Comparison of ENCODE assay signal across 8 mouse cellular contexts in genomic region chr2:116075477-116075876, GRCm38 (mm10). TPM values are rescaled to one million over a fixed set of nuclear protein-coding genes. Genes with fewer than 3 reads are reported as not detected.
DNase-seq lines count a peak whose midpoint lies in the region; ATAC-seq and TF ChIP-seq lines count a peak whose summit lies in the region.

No protein-coding gene starts in this region.

- WGBS in hindbrain, embryonic 15.5 days: under 1% methylated on average over 20 of the region's 20 CpGs
- 1% methylated on average over 20 of the region's 20 CpGs for WGBS in liver, embryonic 14.5 days (ENCODE audit: insufficient replicate concordance)
- WGBS in small intestine, adult 2 months: 3% methylated on average over 20 of the region's 20 CpGs

- H3K4me3 ChIP-seq in embryonic fibroblast, embryonic 13.5 days (ENCODE audit: insufficient read depth, low read length): peak overlapping the region; percentile 61
- H3K4me3 ChIP-seq in hindbrain, embryonic 15.5 days: peak overlapping the region; percentile 39
- peak overlapping the region; percentile 34 to 46; a peak in 3 of 4 replicates for H3K4me3 ChIP-seq in liver, embryonic 14.5 days (ENCODE audit: insufficient read depth in 1 of 2, low read depth in 2 of 2, low read length in 2 of 2)
- H3K4me3 ChIP-seq in small intestine, adult 2 months (ENCODE audit: low read depth, low read length): peak overlapping the region; percentile 71

- 0 out of 2 replicates have a peak, but pooled peaks cover 6% of the 10 kb centered on the region for H3K27me3 ChIP-seq in hindbrain, embryonic 15.5 days
- H3K27me3 ChIP-seq in liver, embryonic 14.5 days (ENCODE audit: control insufficient read depth, insufficient read depth, low read length): peaks cover 53% of the 10 kb centered on the region
- H3K27me3 ChIP-seq in small intestine, adult 2 months (ENCODE audit: control insufficient read depth, insufficient read depth, low read length): peaks cover 39% of the 10 kb centered on the region

- TF ChIP-seq EP300 in liver, embryonic 14.5 days (IDR thresholded peaks at IDR 0.05; ENCODE audit: low read depth): no peak

- peak overlapping the region; percentile 34 for H3K9ac ChIP-seq in hindbrain, embryonic 15.5 days
- no peak overlapping the region for H3K9ac ChIP-seq in liver, embryonic 14.5 days (replicated peaks)

- H3K36me3 ChIP-seq in hindbrain, embryonic 15.5 days: no peaks in the 10 kb centered on the region
- H3K36me3 ChIP-seq in liver, embryonic 14.5 days (replicated peaks; ENCODE audit: control insufficient read depth, insufficient read depth, low read depth): no peaks in the 10 kb centered on the region
- no peaks in the 10 kb centered on the region for H3K36me3 ChIP-seq in small intestine, adult 2 months (ENCODE audit: control insufficient read depth, insufficient read depth, low read length)

- no peak overlapping the region for H3K27ac ChIP-seq in embryonic fibroblast, embryonic 13.5 days (ENCODE audit: insufficient read depth, low read length)
- peak overlapping the region; percentile 80 for H3K27ac ChIP-seq in hindbrain, embryonic 15.5 days (replicated peaks)
- H3K27ac ChIP-seq in liver, embryonic 14.5 days: no peak overlapping the region
- peak overlapping the region; percentile 12; the same call in 1 of the 2 replicates for H3K27ac ChIP-seq in small intestine, adult 2 months (ENCODE audit: insufficient read depth, low read depth, low read length)

- H3K9me3 ChIP-seq in hindbrain, embryonic 15.5 days: no peaks in the 10 kb centered on the region
- no peaks in the 10 kb centered on the region for H3K9me3 ChIP-seq in liver, embryonic 14.5 days (ENCODE audit: control insufficient read depth, low read length)

- peak; percentile 43; the same call in 1 of the 2 replicates for ATAC-seq in hindbrain, embryonic 15.5 days (ENCODE audit: low FRiP score, low read depth)
- ATAC-seq in liver, embryonic 14.5 days (ENCODE audit: insufficient read depth): no peak
- ATAC-seq in activated CD4-positive, CD25-positive, alpha-beta regulatory T cell, adult 4 months: no peak

- peak overlapping the region; percentile 73 for H3K4me2 ChIP-seq in hindbrain, embryonic 15.5 days
- H3K4me2 ChIP-seq in liver, embryonic 14.5 days (ENCODE audit: low read depth): peak overlapping the region; percentile 55

- H3K4me1 ChIP-seq in embryonic fibroblast, embryonic 13.5 days (ENCODE audit: control insufficient read depth, insufficient read depth, low read length): peaks cover 6% of the 10 kb centered on the region
- H3K4me1 ChIP-seq in hindbrain, embryonic 15.5 days (replicated peaks): peaks cover 30% of the 10 kb centered on the region
- no peaks in the 10 kb centered on the region for H3K4me1 ChIP-seq in liver, embryonic 14.5 days (replicated peaks; ENCODE audit: control insufficient read depth in 2 of 2, insufficient read depth in 2 of 2, low read length in 1 of 2)
- H3K4me1 ChIP-seq in small intestine, adult 2 months (ENCODE audit: control insufficient read depth, insufficient read depth, insufficient read length, low read length): peaks cover 8% of the 10 kb centered on the region

- TF ChIP-seq POLR2A in embryonic fibroblast, embryonic 13.5 days (IDR thresholded peaks at IDR 0.05; ENCODE audit: low read depth, low read length): no peak
- no peak for TF ChIP-seq POLR2A in small intestine, adult 2 months (IDR thresholded peaks at IDR 0.05; ENCODE audit: low read depth, low read length)

- no peak for TF ChIP-seq CTCF in embryonic fibroblast, embryonic 13.5 days (IDR thresholded peaks at IDR 0.05; ENCODE audit: borderline replicate concordance, insufficient read depth, low read length)
- no peak for TF ChIP-seq CTCF in liver, embryonic 14.5 days (IDR thresholded peaks at IDR 0.05; ENCODE audit: low read depth)
- no peak for TF ChIP-seq CTCF in small intestine, adult 2 months (IDR thresholded peaks at IDR 0.05; ENCODE audit: extremely low read depth, insufficient read length, insufficient replicate concordance, low read depth, low read length)

- DNase-seq in right cerebral cortex, postnatal 4 days: peak; percentile 47
- DNase-seq in right cerebral cortex, adult 18-20 months: no peak
- no peak for DNase-seq in liver, embryonic 14.5 days (ENCODE audit: low read depth in 3 of 3, low spot score in 3 of 3)
- no peak for DNase-seq in spleen, adult 18-20 months

RNA-seq across cellular contexts. Expression of gene Meis2, which starts 9.8 kb away (rescaled TPM):
- 46.7 and 65.5 TPM in 2 replicates for polyA plus RNA-seq in embryonic fibroblast, embryonic 13.5 days (2011; ENCODE audit: insufficient read length, low read depth, missing spikeins)
- polyA plus RNA-seq in hindbrain, embryonic 15.5 days (2015; fragmentation: Nextera tagmentation; extraction: Ambion mirVana): 139 and 140 TPM in 2 replicates
- 1.5 and 1.8 TPM in 2 replicates for polyA plus RNA-seq in liver, embryonic 14.5 days (2012; rRNA removed)
- 0.69 and 1.0 TPM in 2 replicates for polyA plus RNA-seq in liver, embryonic 14.5 days (2014; fragmentation: Nextera tagmentation; extraction: Ambion mirVana)
- polyA plus RNA-seq in small intestine, adult 2 months (2012; rRNA removed): 3.9 and 11.6 TPM in 2 replicates
- polyA plus RNA-seq in activated CD4-positive, CD25-positive, alpha-beta regulatory T cell, adult 4 months (2017; shearing (Covaris generic)): under 1 TPM in 1 of 2 experiments, not detected in 1; 0.26 TPM

Comparison
In these comparisons a context has a peak if more than half of its experiments do, and no peak if none do; other contexts are left out.
1. H3K27ac ChIP-seq: peak in hindbrain, embryonic 15.5 days (single experiment) and small intestine, adult 2 months (single experiment); none in embryonic fibroblast, embryonic 13.5 days (single experiment) and liver, embryonic 14.5 days (single experiment).
2. Peak in every context shown above with its lines, with median percentiles within 50 percentile points of each other: H3K4me3 ChIP-seq.